Mouse (Mus musculus) CH12.LX (cell line): Measurements from ENCODE around the gene Uspl1. TPM values are rescaled to one million over a fixed set of nuclear protein-coding genes. Genes with fewer than 3 reads are reported as not detected.
"Not testable (repeated sequence)": the region's sequence is repeated elsewhere in the genome, so short reads cannot be mapped to it uniquely, and the experiment has no call there.

Experiments
- DNase-seq: peaks from one replicate; pipeline ENCODE4 v3.0.0-alpha.2; 2013; ENCODE audit errors: extremely low read depth
- H3K27ac ChIP-seq: 2 replicates; pipeline ENCODE4 v1.5.1; 2012; ENCODE audit warnings: low read depth, mild to moderate bottlenecking, control low read depth, moderate library complexity; ENCODE audit not compliant: insufficient read depth
- H3K27me3 ChIP-seq: replicated peaks from 2 replicates; pipeline ENCODE3; 2012; ENCODE audit warnings: inconsistent platforms
- H3K36me3 ChIP-seq, 2 experiments: replicated peaks in 1 of 2; 2 replicates each; pipeline versions ENCODE3 to v1.6.1; 2012; ENCODE audit warnings: inconsistent platforms in 1 of 2, low read length in 1 of 2, mild to moderate bottlenecking in 1 of 2, mixed read lengths in 1 of 2, moderate library complexity in 1 of 2; ENCODE audit not compliant: control insufficient read depth in 1 of 2, insufficient read depth in 1 of 2
- H3K4me1 ChIP-seq, 2 experiments: 2 replicates each; pipeline ENCODE4 v1.6.1; 2012; ENCODE audit warnings: inconsistent platforms in 1 of 2, moderate library complexity in 1 of 2; ENCODE audit not compliant: insufficient read depth in 2 of 2, control insufficient read depth in 1 of 2
- H3K4me2 ChIP-seq: 2 replicates; pipeline ENCODE4 v1.6.1; 2012; ENCODE audit warnings: low read depth, mild to moderate bottlenecking, control low read depth; ENCODE audit not compliant: poor library complexity, insufficient read depth, severe bottlenecking
- H3K4me3 ChIP-seq, 3 experiments: fragments of 150-350 bp in 1 of 3; sonication (generic) in 1 of 3; replicated peaks in 1 of 3; 2 replicates each; pipeline versions ENCODE3 to v1.5.1; 2011 to 2012; ENCODE audit warnings: low read depth in 2 of 3, low read length in 2 of 3, mild to moderate bottlenecking in 2 of 3, moderate library complexity in 2 of 3, control low read depth in 1 of 3, improper control_type of control experiment in 1 of 3, inconsistent platforms in 1 of 3, mixed read lengths in 1 of 3; ENCODE audit not compliant: poor library complexity in 1 of 3
- H3K79me2 ChIP-seq: replicated peaks from 2 replicates; pipeline ENCODE4 v1.6.1; 2012; ENCODE audit warnings: mild to moderate bottlenecking, moderate library complexity; ENCODE audit not compliant: control insufficient read depth, poor library complexity, insufficient read depth, severe bottlenecking; ENCODE audit errors: extremely low read depth
- H3K9ac ChIP-seq: 2 replicates; pipeline ENCODE4 v1.6.1; 2012; ENCODE audit warnings: low read depth, mild to moderate bottlenecking, control low read depth, moderate library complexity; ENCODE audit not compliant: insufficient read depth
- H3K9me3 ChIP-seq: replicated peaks from 2 replicates; pipeline ENCODE3; 2012; ENCODE audit warnings: low read length, inconsistent platforms, mixed read lengths
- BHLHE40 ChIP-seq: IDR thresholded peaks from 2 replicates; pipeline ENCODE4 v1.6.1; 2011; ENCODE audit warnings: mild to moderate bottlenecking, low read depth, low read length, improper control_type of control experiment
- CHD2 ChIP-seq: IDR thresholded peaks from 2 replicates; pipeline ENCODE4 v1.6.1; 2011; ENCODE audit warnings: low read length, improper control_type of control experiment
- E2F4 ChIP-seq: IDR thresholded peaks from 2 replicates; pipeline ENCODE4 v1.6.1; 2011; ENCODE audit warnings: low read depth, low read length, improper control_type of control experiment; ENCODE audit not compliant: insufficient replicate concordance
- ELF1 ChIP-seq: IDR thresholded peaks from 2 replicates; pipeline ENCODE4 v1.6.1; 2014; ENCODE audit warnings: low read depth, mild to moderate bottlenecking, inconsistent platforms, low read length, improper control_type of control experiment
- EP300 ChIP-seq: IDR thresholded peaks from 2 replicates; pipeline ENCODE4 v1.6.1; 2011; ENCODE audit warnings: low read length, improper control_type of control experiment
- JUN ChIP-seq: IDR thresholded peaks from 2 replicates; pipeline ENCODE4 v1.6.1; 2011; ENCODE audit warnings: low read depth, mild to moderate bottlenecking, low read length, improper control_type of control experiment, moderate library complexity; ENCODE audit not compliant: insufficient read depth
- MAFK ChIP-seq: IDR thresholded peaks from 2 replicates; pipeline ENCODE4 v1.6.1; 2011; ENCODE audit warnings: low read length, improper control_type of control experiment; ENCODE audit not compliant: insufficient replicate concordance
- MEF2A ChIP-seq: IDR thresholded peaks from 2 replicates; pipeline ENCODE4 v1.6.1; 2014; ENCODE audit warnings: low read depth, mild to moderate bottlenecking, inconsistent platforms, low read length, improper control_type of control experiment, borderline replicate concordance
- MYC ChIP-seq: IDR thresholded peaks from 2 replicates; pipeline ENCODE4 v1.6.1; 2011; ENCODE audit warnings: low read depth, mild to moderate bottlenecking, improper control_type of control experiment, low read length
- NELFE ChIP-seq: IDR thresholded peaks from 2 replicates; pipeline ENCODE4 v1.6.1; 2011; ENCODE audit warnings: low read depth, low read length, improper control_type of control experiment
- NRF1 ChIP-seq: IDR thresholded peaks from 2 replicates; pipeline ENCODE4 v1.6.1; 2014; ENCODE audit warnings: low read depth, mild to moderate bottlenecking, inconsistent platforms, low read length, improper control_type of control experiment, moderate library complexity
- PAX5 ChIP-seq: IDR thresholded peaks from 2 replicates; pipeline ENCODE4 v1.6.1; 2012; ENCODE audit warnings: low read length, inconsistent platforms, mixed read lengths
- RCOR1 ChIP-seq: conservative IDR thresholded peaks from 2 replicates; pipeline ENCODE4 v1.6.1; 2012; ENCODE audit warnings: low read depth, mild to moderate bottlenecking, inconsistent platforms, low read length, improper control_type of control experiment
- SMC3 ChIP-seq: IDR thresholded peaks from 2 replicates; pipeline ENCODE4 v1.6.1; 2011; ENCODE audit warnings: low read depth, low read length, improper control_type of control experiment
- TBP ChIP-seq: conservative IDR thresholded peaks from 2 replicates; pipeline ENCODE4 v1.6.1; 2011; ENCODE audit warnings: low read depth, low read length, improper control_type of control experiment
- TCF12 ChIP-seq: IDR thresholded peaks from 2 replicates; pipeline ENCODE4 v1.6.1; 2014; ENCODE audit warnings: low read depth, mild to moderate bottlenecking, inconsistent platforms, low read length, improper control_type of control experiment
- UBTF ChIP-seq: IDR thresholded peaks from 2 replicates; pipeline ENCODE4 v1.6.1; 2012; ENCODE audit warnings: low read depth, mild to moderate bottlenecking, inconsistent platforms, low read length, improper control_type of control experiment, moderate library complexity
- USF2 ChIP-seq: conservative IDR thresholded peaks from 2 replicates; pipeline ENCODE4 v1.6.1; 2011; ENCODE audit warnings: low read depth, low read length, improper control_type of control experiment
- ZKSCAN1 ChIP-seq: IDR thresholded peaks from 2 replicates; pipeline ENCODE4 v1.6.1; 2012; ENCODE audit warnings: low read depth, inconsistent platforms, low read length, improper control_type of control experiment, borderline replicate concordance
- ZMIZ1 ChIP-seq: IDR thresholded peaks from 2 replicates; pipeline ENCODE4 v1.6.1; 2012; ENCODE audit warnings: low read depth, mild to moderate bottlenecking, inconsistent platforms, low read length, improper control_type of control experiment
- ZNF384 ChIP-seq: IDR thresholded peaks from 2 replicates; pipeline ENCODE4 v1.6.1; 2012; ENCODE audit warnings: low read depth, low read length, improper control_type of control experiment, inconsistent platforms
- dilution Hi-C: fragments of 300-500 bp; cut with MboI; formaldehyde crosslinking; loops from 2 replicates; pipeline ENCODE4 v1.14.3; 2020; ENCODE audit warnings: low sequenced_read_pairs; ENCODE audit not compliant: extremely low pct_unique_long_range_greater_than_20kb, extremely low pct_ligation_motif_present
- in situ Hi-C: fragments of 300-500 bp; cut with MboI; formaldehyde crosslinking; loops from 3 replicates; pipeline ENCODE4 v1.14.3; 2019; ENCODE audit warnings: low sequenced_read_pairs, low pct_ligation_motif_present, low pct_unique_long_range_greater_than_20kb, mixed read lengths
- polyA plus RNA-seq: library from polyadenylated mRNA; unstranded; fragments of >175 nt; gene quantifications from 2 replicates; pipeline ENCODE4 v1.2.1, GENCODE M21; 2012; ENCODE audit warnings: low read depth; ENCODE audit not compliant: insufficient read length
- total RNA-seq, 2 experiments: library from RNA; depleted of rRNA; stranded (reverse); fragments of 300-350 nt in 1 of 2; fragments of >200 nt in 1 of 2; gene quantifications; 2 replicates each; pipeline ENCODE4 v1.2.3; 2012 to 2014

Gene Uspl1
- total and polyA plus RNA-seq, 3 experiments: 37.9 to 41.6 (median 40.2) TPM

- H3K4me2 ChIP-seq, H3K4me1 ChIP-seq, H3K4me3 ChIP-seq, H3K27ac ChIP-seq, H3K36me3 ChIP-seq, H3K79me2 ChIP-seq, H3K27me3 ChIP-seq, H3K9ac ChIP-seq, in situ Hi-C loops, dilution Hi-C loops, H3K9me3 ChIP-seq, DNase-seq: not testable (repeated sequence)
- TF ChIP-seq TBP: 0 out of 2 replicates have a peak, but pooled peaks have one; percentile 19
Measured at GRCm38 (mm10) chr5:149138087-149138486, 46.1 kb upstream of the Uspl1 start.

GRCm38 (mm10) chr5:149140336-149140735, 43.8 kb upstream of the Uspl1 start:
- in situ Hi-C loops: no loop called here
- H3K79me2 ChIP-seq: no peaks in the 10 kb centered on the region
- no peaks in the 10 kb centered on the region for H3K36me3 ChIP-seq
- H3K27me3 ChIP-seq: no peaks in the 10 kb centered on the region
- H3K9me3 ChIP-seq: no peaks in the 10 kb centered on the region
- dilution Hi-C loops: no loop called here
- H3K4me2 ChIP-seq: no peak overlapping the region
- H3K4me3 ChIP-seq: no peak overlapping the region
- no peak for DNase-seq
- TF ChIP-seq E2F4 (no peak), ZKSCAN1 (no peak), USF2 (no peak), NELFE (no peak), EP300 (no peak), CHD2 (no peak), PAX5 (no peak), BHLHE40 (no peak), TCF12 (no peak), MEF2A (no peak), ZMIZ1 (no peak), UBTF (no peak), ZNF384 (no peak), RCOR1 (no peak), MAFK (no peak), NRF1 (no peak), JUN (no peak), MYC (no peak), ELF1 (no peak), SMC3 (no peak)
- peaks cover 0 to 4% of the 10 kb centered on the region in 2 experiments; a peak in 3 of 4 replicates for H3K4me1 ChIP-seq
- H3K27ac ChIP-seq: no peak overlapping the region
- H3K9ac ChIP-seq: no peak overlapping the region

GRCm38 (mm10) chr5:149141155-149141554, 43.0 kb upstream of the Uspl1 start:
- dilution Hi-C loops, H3K36me3 ChIP-seq, H3K4me2 ChIP-seq, H3K27me3 ChIP-seq, H3K27ac ChIP-seq, H3K79me2 ChIP-seq, H3K4me3 ChIP-seq, H3K9ac ChIP-seq, H3K4me1 ChIP-seq, H3K9me3 ChIP-seq, DNase-seq, in situ Hi-C loops: not testable (repeated sequence)
